Mouse (Mus musculus) embryonic fibroblast, embryonic 13.5 days (primary cell): ENCODE results near the gene Ptprt.

Experiments
- CTCF ChIP-seq: IDR thresholded peaks from 2 replicates; pipeline ENCODE4 v1.5.1; 2011; ENCODE audit warnings: mild to moderate bottlenecking, control low read depth, low read length, moderate library complexity, borderline replicate concordance; ENCODE audit not compliant: insufficient read depth
- POLR2A ChIP-seq: IDR thresholded peaks from 2 replicates; pipeline ENCODE4 v1.6.1; 2011; ENCODE audit warnings: low read depth, mild to moderate bottlenecking, control low read depth, low read length, moderate library complexity

GRCm38 (mm10) chr2:162282606-162283005 is 378.3 kb downstream of the Ptprt start:
- no peak for TF ChIP-seq CTCF
- no peak for TF ChIP-seq POLR2A
